Mouse (Mus musculus): ENCODE measurements around the gene Gipc3. TPM values are rescaled to one million over a fixed set of nuclear protein-coding genes. Genes with fewer than 3 reads are reported as not detected.
A peak's percentile ranks its signal among the peaks of the same experiment; 100 is the strongest.

The Gipc3 gene
- 0.10 and 0.56 TPM in 2 replicates for total RNA-seq (2017)

DNA sequence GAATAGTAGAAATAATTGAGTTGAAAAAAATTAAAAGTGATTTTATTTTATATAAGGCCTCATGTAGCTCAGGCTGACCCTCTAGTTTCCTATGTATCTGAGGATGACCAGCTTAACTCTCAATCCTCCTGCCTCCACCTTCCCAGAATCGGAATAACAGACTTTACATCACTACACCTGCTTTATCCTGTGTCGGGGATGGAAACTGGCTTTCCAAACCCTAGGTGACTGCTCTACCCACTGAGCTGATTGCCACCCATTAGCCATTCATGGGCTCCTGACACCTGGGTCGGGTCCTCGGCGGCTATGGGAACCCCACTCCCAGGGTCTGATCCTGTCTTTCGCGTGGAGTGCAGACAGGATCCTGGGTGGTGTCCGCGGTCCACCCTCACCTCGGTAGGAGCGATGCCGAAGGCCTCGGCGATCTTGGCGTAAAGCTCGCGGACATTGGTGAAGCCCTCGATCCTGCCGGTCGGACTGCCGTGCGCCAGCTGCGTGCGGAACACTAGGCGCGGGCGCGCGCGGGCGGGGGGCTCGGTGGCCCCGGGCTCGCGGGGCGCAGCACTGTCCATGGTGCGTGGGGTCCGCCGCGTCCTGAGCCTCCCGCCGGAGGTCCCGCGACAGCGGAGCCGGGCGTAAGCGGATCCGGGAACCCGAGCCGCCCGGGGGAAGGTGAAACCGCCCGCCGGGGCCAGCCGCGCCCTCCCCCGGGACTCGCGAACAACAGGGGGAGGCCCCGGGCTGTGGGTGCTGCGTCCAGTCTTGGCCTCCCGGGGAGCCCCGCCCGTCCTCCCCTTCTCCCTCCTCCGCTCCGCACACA, at the start of gene Gipc3:
Gipc3 (minus strand) TSS at position 581 of the 820 bp plus-strand sequence.
- ATAC-seq (replicated peaks in 1 of 2; ENCODE audit: insufficient read depth in 1 of 2, low FRiP score in 2 of 2, low TSS enrichment in 1 of 2, low read depth in 1 of 2, poor library complexity in 2 of 2, severe bottlenecking in 2 of 2): no peak

DNA sequence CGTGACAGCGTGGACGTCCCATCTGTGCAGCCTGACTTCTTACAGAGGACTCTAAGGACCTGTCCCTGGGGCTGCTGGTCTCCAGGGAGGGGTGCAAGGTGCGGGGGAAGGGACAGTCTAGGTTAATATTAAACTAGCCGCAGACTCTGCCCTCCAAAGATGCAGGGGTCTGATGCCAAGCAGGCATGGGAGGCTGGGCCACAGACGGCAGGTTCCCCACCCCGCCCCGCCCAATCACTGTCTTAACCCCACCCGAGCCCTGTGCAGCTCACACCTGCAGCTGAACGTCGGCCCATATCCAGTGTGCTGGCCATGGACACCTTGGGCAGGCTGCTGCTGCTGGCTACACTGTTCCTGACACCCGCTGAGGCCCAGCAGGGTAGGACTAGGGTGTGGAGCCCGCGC, 49.7 kb upstream of the Gipc3 start, which contains the start of gene Smim24:
Smim24 (plus strand) TSS at position 271 of the 405 bp plus-strand sequence.
- ATAC-seq (replicated peaks in 1 of 2; ENCODE audit: insufficient read depth in 1 of 2, low FRiP score in 2 of 2, low TSS enrichment in 1 of 2, low read depth in 1 of 2, poor library complexity in 2 of 2, severe bottlenecking in 2 of 2): no peak

DNA sequence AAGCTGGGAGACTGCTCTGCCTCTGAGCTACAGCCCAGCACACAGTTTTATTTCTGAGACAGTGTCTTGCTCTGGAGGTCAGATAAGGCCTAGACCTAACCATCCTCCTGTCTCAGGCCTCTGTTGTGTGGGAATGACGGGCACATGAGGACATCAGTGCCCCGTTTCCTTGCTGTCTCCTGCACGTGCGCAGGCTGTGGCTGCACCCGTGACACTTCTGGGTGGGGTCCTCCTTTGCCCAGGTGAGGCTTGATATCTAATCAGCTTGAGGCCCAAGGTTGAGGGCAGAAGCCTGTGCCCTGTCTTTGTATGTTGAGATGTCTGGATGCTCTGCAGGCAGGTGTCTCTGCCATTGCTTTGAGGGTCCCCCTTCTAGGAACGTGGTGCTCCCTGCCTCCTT, 49.2 kb upstream of the Gipc3 start:
- no peak for ATAC-seq (replicated peaks in 1 of 2; ENCODE audit: insufficient read depth in 1 of 2, low FRiP score in 2 of 2, low TSS enrichment in 1 of 2, low read depth in 1 of 2, poor library complexity in 2 of 2, severe bottlenecking in 2 of 2)

DNA sequence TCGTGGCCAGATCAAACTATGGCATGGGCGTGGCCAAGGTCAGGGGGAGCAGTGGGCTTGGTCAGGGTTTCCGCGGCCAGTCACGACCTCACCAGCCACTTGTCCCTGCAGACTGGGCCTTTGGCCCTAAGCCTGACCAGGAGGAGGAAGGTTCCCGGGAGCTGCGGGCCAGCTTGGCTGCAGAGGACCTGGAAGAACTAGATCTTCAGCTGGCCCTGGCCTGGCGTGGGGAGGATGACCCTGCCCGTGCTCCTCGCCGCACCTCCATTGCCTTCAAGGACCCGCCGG, 47.6 kb upstream of the Gipc3 start:
- no peak for ATAC-seq (replicated peaks in 1 of 2; ENCODE audit: insufficient read depth in 1 of 2, low FRiP score in 2 of 2, low TSS enrichment in 1 of 2, low read depth in 1 of 2, poor library complexity in 2 of 2, severe bottlenecking in 2 of 2)

DNA sequence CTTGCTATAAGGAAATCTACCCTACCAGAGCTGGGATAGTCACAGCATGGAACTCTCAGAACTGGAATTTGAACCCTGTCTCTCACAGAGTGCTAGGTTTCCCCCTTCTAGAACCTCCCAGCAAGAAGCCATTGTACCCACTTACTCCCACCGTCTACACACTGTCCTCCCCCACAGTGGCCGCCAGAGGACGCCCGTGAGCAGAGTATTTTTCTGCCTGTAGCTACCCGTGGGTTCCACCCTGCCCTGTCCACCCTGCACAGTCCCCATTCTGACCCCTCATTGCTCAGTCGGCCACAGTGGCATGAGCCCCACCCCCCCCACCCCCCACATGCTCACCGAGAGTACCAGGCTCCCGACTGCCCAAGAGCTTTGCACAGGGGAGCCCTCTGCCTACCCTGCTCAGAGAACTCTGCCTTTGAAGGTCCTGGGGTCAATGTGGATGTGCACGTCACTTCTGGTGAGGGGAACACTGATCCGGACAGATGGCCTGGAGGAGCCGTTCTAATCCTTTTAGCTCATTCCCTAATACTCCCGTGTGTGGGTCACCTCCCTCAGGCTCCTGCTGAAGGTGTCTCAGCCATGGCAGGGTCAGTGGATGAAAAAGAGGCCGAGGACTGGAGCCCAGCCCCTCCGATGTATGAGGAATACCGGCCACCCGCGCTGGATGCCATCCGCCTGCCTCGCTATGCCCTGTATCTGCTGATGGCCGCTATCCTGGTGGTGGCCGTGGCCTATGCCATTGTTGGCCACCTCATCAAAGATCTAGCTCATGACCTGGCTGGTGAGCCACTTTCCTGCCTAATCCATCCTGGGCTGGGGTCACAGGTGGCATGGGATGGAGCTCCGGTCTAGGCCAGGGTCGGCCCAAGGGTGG, 47.0 kb upstream of the Gipc3 start:
- peak; percentile 62 to 65; a peak in 3 of 4 replicates for ATAC-seq (replicated peaks in 1 of 2; ENCODE audit: insufficient read depth in 1 of 2, low FRiP score in 2 of 2, low TSS enrichment in 1 of 2, low read depth in 1 of 2, poor library complexity in 2 of 2, severe bottlenecking in 2 of 2)

DNA sequence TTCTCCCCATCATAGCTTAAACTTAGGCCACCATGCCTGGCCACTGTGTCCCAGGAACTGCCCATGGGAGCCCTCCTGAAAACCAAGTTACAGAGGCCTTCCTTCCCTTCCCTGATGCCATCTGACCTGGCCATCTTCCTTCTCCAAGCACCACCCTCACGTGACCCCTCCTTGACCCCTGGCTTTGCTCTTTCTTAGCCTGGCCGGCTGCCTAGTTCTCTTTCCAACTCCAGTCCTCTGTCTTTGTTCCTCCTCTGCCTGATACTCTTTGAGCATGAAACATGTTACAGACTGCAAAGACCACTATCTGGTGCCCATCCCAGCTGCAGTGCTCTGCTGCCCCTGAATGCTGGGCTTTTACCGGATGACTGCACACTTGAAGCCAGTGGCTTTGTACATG, 46.3 kb upstream of the Gipc3 start:
- ATAC-seq (replicated peaks in 1 of 2; ENCODE audit: insufficient read depth in 1 of 2, low FRiP score in 2 of 2, low TSS enrichment in 1 of 2, low read depth in 1 of 2, poor library complexity in 2 of 2, severe bottlenecking in 2 of 2): no peak

DNA sequence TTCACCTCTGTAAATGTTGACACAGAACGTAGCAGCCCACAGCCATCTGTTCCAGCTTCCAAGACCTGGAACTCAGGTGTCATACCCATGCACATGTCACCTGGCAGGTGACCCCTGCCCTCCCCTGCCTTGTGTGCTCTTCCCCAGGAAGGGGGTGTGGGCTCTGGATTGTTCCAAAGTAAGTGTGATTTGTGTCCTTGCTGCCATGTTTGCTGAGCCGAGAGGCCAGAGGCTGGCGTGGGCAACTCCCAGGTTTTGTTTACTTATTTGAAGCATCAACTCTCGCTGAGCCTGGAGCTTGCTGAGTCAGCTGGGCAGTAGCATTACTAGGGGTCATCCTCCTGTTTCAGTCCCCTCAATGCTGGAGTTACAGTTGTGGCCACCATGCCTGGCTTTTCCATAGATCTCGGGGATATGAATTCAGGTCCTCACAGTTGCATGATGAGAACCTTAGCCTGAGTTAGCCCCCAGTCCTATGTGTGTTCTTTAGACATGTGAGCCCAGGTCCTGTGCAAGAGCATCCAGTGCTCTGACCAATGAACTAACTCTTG, 45.5 kb upstream of the Gipc3 start, which contains the start of gene Gm48552:
Gm48552 (plus strand) TSS at position 501 of the 551 bp plus-strand sequence.
- no peak for ATAC-seq (replicated peaks in 1 of 2; ENCODE audit: insufficient read depth in 1 of 2, low FRiP score in 2 of 2, low TSS enrichment in 1 of 2, low read depth in 1 of 2, poor library complexity in 2 of 2, severe bottlenecking in 2 of 2)

DNA sequence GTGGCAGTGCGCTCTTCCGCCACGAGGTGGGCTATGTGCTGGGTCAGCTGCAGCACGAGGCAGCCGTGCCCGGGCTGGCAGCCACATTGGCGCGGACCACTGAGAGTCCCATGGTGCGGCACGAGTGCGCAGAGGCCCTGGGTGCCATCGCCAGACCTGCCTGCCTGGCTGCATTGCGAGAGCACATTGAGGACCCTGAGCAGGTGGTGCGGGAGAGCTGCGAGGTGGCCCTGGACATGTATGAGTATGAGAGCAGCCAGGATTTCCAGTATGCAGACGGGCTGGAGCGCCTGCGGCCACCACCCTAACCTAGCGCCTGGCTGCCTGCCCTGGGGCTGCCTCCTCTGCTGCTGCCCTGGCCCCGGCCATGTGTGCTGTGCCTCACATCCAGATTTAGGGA, 44.6 kb upstream of the Gipc3 start:
- no peak for ATAC-seq (replicated peaks in 1 of 2; ENCODE audit: insufficient read depth in 1 of 2, low FRiP score in 2 of 2, low TSS enrichment in 1 of 2, low read depth in 1 of 2, poor library complexity in 2 of 2, severe bottlenecking in 2 of 2)

DNA sequence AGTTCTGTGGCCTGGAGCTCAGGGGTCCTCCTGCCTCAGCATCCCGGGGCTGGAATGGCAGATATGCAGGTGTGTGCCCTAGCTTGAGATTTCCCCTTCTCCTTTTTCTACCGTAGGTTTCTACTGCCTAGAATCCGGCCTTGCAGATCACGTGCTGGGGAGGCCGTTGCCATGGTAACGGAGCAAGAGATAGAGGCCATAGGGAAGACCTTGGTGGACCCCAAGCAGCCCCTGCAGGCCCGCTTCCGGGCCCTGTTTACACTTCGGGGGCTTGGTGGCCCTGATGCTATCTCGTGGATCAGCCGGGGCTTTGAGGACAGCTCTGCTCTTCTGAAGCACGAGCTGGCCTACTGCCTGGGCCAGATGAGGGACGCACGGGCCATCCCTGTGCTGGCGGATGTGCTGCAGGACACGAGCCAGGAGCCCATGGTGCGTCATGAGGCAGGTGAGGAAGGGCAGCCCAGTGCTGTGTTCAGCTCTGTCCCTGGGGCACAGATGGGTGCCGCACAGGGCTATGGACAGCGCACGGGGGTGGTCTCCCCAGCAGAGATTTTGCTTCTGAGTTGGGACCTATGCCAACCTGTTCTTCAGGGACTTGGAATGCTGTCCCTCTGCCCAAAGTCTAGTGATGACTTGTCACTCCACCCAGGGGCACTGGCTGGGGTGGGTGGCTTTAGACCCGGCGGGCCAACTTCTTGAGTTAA, 42.7 kb upstream of the Gipc3 start:
- no peak for ATAC-seq (replicated peaks in 1 of 2; ENCODE audit: insufficient read depth in 1 of 2, low FRiP score in 2 of 2, low TSS enrichment in 1 of 2, low read depth in 1 of 2, poor library complexity in 2 of 2, severe bottlenecking in 2 of 2)

DNA sequence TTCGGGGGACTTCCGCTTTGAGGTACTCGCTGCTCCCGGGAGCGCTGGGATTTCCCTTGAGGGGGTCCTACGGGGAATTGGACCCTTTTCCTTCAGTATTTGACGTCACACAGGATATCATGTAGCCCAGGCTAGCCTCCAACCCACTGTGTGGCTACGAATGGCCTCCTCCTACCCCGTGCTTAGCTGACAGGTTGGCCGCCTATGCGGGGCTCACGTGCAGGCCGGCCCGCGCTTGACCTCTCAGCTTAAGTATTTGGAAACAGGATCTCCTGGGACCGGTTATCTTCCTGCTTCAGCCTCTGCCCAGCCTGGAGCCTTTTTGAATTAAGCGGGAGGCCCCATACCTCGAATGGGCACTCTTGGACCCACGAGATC, 41.5 kb upstream of the Gipc3 start:
- peak in 1 of 2 experiments; percentile 0; a peak in 1 of 4 replicates for ATAC-seq (replicated peaks in 1 of 2; ENCODE audit: insufficient read depth in 1 of 2, low FRiP score in 2 of 2, low TSS enrichment in 1 of 2, low read depth in 1 of 2, poor library complexity in 2 of 2, severe bottlenecking in 2 of 2)

DNA sequence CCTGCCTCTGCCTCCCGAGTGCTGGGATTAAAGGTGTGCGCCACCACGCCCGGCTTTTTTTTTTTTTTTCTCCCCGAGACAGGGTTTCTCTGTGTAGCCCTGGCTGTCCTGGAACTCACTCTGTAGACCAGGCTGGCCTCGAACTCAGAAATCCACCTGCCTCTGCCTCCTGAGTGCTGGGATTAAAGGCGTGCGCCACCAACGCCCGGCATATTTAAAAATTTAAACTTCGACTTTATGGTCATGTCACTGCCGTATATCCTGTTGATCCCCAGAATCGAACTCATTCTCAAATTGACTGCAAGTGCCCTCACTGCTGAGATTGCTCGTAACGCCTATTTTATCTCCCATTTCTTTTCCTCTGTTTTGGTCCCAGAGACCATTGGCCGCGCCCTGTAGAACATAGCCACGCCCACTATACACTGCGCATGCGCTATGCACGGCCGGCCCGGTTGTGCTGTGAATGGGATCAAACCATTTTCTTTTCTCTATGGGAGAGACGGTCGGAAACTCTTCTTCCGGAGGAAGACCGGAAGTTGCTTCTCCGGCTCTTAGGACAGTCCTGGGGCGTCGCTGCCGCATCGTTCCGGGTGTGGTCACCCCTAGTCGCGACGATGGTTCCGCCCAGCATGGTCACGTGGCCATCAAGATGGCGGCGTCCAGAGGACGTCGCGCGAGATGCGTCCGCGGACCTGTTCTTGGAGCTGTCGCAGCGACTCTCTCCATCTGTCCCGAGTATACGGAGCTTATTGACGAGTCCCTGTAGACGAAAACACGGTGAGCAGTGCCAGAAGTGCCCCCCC, 40.9 kb upstream of the Gipc3 start, which contains the start of the genes Dohh and Gm48551:
Dohh (plus strand) TSS at position 627 of the 803 bp plus-strand sequence.
Gm48551 (plus strand) TSS at position 665 of the 803 bp plus-strand sequence.
- peak; percentile 74 to 76 for ATAC-seq (replicated peaks in 1 of 2; ENCODE audit: insufficient read depth in 1 of 2, low FRiP score in 2 of 2, low TSS enrichment in 1 of 2, low read depth in 1 of 2, poor library complexity in 2 of 2, severe bottlenecking in 2 of 2)

DNA sequence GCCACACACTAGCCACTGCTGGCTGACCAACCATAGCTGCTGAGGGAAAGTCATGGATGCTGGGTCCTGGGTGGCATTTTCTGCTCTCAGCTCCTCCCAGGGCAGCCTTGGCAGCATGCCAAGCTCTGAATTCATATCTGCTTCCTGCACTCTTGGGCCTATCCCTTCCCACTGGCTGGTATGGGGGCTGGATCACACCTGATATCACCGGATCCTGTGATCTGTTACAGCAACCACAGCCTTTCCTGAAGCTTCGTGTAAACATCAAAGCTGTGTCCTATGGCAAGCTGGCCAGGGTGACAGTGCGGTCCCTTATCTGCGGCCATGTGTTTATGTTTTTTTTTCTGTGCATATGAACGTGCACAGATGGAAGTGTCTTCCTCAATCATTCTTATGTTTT, 39.0 kb upstream of the Gipc3 start:
- peak; percentile 37 to 45 for ATAC-seq (replicated peaks in 1 of 2; ENCODE audit: insufficient read depth in 1 of 2, low FRiP score in 2 of 2, low TSS enrichment in 1 of 2, low read depth in 1 of 2, poor library complexity in 2 of 2, severe bottlenecking in 2 of 2)

DNA sequence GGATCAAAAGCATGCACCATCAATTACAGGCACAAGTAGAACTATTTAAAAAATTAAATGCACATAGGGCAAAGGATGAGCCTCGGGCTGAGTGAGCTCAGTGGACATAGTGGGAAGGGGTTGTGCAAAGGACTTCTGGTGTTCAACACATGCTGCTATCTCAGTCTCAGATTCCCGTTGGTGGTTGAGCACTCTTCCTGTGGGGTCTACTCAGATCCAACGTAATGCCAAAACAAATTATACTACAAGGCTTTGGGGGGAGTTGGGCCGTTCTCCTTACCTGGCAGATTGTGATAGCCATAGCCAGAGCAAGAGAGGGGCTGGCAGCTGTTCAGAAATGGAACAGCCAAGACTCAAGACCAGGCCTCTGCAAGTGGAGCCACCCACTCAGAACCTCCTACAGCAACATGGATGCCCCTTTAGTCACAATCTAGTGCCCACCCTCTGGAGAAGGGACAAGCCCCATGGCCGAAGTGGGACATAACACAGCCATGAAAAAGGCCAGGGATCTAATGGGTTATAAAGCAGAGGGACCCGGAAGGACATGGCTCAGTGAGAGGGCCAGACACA, 36.8 kb upstream of the Gipc3 start:
- no peak for ATAC-seq (replicated peaks in 1 of 2; ENCODE audit: insufficient read depth in 1 of 2, low FRiP score in 2 of 2, low TSS enrichment in 1 of 2, low read depth in 1 of 2, poor library complexity in 2 of 2, severe bottlenecking in 2 of 2)

DNA sequence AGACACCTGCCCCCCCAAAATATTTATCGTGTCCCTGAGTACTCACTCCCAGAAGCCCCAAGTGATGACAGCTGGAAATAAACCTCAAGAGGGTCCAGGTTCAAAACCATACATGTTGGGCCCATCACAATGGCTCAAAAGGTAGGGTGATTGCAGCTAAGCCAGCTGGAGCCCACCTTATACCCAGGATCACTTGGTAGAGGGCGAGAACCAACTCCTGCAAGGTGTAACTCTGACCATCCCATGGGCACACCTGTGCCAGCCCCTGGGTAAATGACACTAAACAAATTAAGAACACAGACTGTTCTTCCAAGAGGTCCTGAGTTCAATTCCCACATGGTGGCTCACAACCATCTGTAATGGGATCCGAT, 36.1 kb upstream of the Gipc3 start:
- ATAC-seq (replicated peaks in 1 of 2; ENCODE audit: insufficient read depth in 1 of 2, low FRiP score in 2 of 2, low TSS enrichment in 1 of 2, low read depth in 1 of 2, poor library complexity in 2 of 2, severe bottlenecking in 2 of 2): no peak

DNA sequence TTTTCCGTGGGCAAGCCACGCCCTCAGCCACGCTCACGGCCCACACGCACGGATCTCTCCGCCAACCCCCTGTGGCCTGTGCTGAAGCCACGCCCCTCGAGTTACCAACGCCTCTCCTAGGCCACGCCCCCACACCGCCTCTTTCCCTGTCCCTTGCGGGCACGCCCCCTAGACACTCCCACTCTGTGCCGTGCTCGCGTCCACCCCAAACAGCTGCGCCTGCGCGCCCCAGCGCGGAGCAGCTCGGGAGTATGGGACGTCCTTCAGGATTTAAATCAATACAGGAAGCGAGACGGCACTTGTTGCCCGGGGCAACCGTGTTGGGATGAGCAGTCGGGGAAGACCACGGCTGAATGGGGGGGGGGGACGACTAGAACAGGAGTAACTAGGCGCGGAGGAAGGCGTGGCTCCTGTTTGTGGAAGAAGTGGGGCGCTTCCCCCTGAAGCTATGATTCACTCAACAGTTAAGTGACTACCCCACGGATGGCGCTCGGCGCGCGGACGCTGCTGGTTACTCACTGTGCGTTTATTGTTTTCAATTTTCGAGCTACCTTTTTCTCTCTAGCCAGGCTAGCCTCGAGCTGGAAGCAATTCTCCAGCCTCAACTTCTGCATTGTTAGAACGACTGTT, 35.6 kb upstream of the Gipc3 start:
- ATAC-seq (replicated peaks in 1 of 2; ENCODE audit: insufficient read depth in 1 of 2, low FRiP score in 2 of 2, low TSS enrichment in 1 of 2, low read depth in 1 of 2, poor library complexity in 2 of 2, severe bottlenecking in 2 of 2): peak; percentile 80 to 89
